Mouse (Mus musculus) embryonic stem cell, embryonic (primary cell): ENCODE measurements at regions not wholly inside any gene's neighbourhood (a gene's known extent, or its start where the extent isn't known, plus 50 kb on each side); places are given as distances from the start of the nearest gene placed in this dataset.

Experiments
- CTCF ChIA-PET, 4 experiments: fragments of 300-600 bp in 2 of 4; fragments of 350-600 bp in 2 of 4; sonication (Branson Sonifier 250); formaldehyde crosslinking; loops; one replicate each; lab custom pipeline; 2022; ENCODE audit warnings: inconsistent platforms in 2 of 4; lab: Charles Lee
- POLR2A ChIA-PET, 4 experiments: fragments of 300-600 bp in 2 of 4; fragments of 350-600 bp in 2 of 4; sonication (Branson Sonifier 250); formaldehyde crosslinking; loops; one replicate each; lab custom pipeline; 2022; ENCODE audit warnings: antibody characterized with exemption in 4 of 4, inconsistent platforms in 1 of 4; lab: Charles Lee

DNA sequence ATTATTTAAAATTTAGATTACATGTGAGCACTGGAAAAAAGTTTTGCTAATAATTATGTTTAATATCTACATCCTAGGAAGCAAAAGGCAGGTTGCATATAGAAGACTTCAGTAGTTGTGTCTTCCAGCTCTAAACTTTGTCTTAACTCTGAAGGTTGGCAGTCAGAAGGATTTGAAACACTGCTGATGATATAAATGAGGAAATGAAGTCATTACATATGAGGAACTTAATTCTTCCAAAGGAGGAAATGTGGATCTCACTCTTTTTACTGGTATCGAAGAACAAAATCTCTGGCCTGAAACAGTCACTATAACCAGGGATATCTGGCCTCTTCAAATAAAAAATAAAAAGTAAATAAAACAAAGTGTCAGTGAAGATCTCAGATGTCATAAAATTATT lies 173.1 kb downstream of the Calcrl start:
- ChIA-PET POLR2A (no interaction called here), CTCF (no interaction called here)

DNA sequence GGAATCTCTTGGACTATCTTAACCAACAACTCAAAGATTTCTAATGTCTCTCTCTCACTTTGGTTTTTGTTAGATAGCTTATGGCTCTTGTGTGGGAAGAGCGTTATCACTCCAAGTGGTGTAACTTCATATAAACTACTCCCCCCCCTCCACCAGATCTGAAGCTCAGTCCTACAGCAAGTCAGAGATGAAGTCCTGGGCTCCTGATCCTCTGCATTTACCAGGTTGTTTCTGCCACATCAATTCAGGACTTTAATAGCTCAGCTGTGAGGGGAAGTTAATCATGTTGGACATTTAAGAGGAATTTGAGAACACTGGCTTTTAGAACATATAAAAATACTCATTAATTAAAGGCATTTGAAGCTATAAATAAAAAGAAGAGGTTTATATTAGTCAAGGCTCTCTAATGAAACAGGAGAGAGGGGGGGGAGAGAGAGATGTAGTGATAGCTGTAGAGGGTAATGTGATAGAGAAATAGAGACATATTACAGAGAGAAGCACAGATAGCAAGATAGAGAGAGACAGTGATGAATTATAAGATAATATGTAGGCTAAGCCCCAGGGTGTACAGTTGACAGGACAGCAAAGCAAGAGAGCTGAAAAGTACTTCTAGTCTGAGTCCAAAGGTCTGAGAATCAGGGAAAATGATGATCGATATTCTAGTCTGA lies 166.7 kb downstream of the Calcrl start:
- ChIA-PET POLR2A (no interaction called here), CTCF (no interaction called here)

DNA sequence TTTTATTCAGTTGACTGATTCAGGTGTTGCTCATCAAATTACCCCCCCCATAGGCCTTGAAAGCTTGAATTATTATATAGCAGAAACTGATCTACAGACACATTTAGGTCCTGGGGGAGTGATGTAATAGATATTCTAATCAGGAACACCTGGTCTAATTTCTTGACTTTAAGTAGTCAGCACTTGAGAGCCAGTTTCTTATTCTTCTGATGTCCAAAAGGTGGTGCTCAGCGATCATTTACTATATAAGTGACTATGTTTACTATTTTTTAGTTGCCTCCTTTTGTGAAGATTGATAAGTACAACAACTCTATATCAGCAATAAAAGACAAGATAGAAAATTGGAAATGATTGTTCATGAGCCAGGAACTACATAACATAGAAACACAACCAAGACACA lies 166.0 kb downstream of the Calcrl start:
- CTCF ChIA-PET: no interaction called here
- POLR2A ChIA-PET: no interaction called here

DNA sequence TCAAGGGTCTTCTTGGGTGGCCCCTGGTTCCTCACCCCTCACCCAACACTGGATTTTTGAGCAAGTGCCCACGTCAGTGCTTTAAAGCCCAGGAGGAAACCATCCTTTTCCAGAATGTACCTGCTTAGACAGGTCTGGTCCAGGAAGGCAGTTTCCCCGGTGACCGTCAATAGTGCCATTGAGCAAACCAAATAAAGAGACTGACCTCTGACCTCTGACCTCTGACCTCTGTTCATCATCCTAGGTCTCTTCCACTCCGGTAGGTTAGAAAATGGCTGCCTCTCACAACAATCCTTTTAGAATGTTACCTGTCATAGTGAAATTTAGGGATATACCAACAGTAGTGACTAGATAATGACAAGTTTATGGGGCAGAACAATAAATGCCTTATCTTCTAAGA lies 164.5 kb downstream of the Calcrl start:
- POLR2A ChIA-PET: no interaction called here
- CTCF ChIA-PET: no interaction called here

DNA sequence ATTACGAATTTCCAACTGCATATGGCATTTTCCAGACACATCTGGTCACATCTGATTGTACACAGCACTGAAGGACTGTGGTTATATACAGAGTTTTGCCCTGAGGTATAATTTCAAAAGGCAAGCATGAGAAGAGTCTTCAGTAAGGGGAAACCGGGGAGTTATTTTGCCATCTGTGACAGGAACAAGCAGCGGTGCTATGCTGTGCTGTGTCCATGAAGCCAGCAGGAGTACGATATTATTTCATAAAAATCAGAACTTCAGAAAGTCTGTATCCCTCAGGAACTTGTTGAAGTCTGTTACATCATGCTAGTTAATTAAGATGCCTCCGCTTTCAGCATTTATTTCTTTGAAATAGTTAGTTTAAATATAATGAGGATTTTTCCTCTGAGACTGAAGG lies 163.7 kb downstream of the Calcrl start:
- ChIA-PET CTCF (no interaction called here), POLR2A (no interaction called here)

DNA sequence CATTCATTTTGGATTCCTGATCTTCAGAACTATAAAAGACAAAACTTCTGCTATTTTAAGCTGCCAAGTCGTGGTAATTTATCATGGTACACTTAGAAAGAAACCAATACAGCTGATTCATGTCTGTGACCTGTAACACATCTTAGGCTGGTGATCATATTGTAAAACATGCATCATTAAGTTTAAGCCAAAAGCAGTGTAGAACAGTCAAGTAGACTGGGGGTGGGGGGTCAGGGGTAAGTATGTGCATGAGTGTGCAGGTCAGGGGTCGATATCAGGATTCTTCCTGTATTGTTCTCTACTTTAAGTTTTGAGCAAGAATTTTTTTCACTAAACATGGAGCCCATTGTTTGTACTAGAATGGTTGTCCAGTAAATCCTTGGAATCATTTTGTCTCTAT lies 160.7 kb downstream of the Calcrl start:
- ChIA-PET CTCF (no interaction called here), POLR2A (interaction anchor here in 1 of 4 experiments (0.6 kb wide), 1 partner anchor 122 kb away, joined by 3 read pairs; no protein-coding TSS in a partner anchor)

DNA sequence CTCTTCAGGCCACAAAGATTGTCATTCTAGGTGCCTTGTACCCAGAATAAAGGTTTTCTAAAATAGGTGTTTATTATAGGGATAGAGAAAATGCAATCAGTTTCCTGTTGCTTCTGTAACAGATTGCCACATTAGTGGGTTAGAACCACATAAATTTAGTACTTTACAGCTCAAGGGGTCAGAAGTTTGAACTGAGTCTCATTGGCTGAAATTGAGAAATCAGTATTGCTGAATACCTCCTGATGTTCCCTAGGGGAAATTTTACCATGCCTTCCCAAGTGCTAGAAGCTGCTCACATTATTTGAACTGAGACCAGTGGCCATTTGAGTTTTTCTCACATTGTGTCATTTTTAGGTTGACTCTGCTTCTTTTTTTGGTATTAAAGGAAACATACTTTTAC lies 160.2 kb downstream of the Calcrl start:
- CTCF ChIA-PET: no interaction called here
- POLR2A ChIA-PET: interaction anchor here in 2 of 4 experiments (0.6 to 0.7 kb wide), 2 partner anchors 17 to 122 kb away, joined by 3 read pairs; no protein-coding TSS in a partner anchor

DNA sequence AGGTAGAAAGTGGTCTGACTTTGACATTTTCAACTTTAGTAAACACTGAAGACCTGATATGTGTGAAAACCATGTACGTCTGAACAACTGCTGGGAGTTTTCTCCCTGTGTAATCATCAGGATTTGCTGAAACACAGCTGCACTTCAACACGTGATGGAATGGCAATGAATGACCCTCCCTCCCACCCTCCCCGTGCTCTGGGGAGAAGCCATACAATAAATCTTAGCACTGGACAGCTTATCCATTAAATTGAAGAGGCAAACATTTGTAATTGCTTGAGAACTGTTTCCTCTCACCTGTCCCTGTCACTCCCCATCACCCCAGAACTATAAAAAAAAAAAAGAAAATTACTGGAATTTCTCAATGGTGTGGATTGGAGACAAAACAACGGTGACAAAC lies 159.1 kb downstream of the Calcrl start:
- POLR2A ChIA-PET: no interaction called here

DNA sequence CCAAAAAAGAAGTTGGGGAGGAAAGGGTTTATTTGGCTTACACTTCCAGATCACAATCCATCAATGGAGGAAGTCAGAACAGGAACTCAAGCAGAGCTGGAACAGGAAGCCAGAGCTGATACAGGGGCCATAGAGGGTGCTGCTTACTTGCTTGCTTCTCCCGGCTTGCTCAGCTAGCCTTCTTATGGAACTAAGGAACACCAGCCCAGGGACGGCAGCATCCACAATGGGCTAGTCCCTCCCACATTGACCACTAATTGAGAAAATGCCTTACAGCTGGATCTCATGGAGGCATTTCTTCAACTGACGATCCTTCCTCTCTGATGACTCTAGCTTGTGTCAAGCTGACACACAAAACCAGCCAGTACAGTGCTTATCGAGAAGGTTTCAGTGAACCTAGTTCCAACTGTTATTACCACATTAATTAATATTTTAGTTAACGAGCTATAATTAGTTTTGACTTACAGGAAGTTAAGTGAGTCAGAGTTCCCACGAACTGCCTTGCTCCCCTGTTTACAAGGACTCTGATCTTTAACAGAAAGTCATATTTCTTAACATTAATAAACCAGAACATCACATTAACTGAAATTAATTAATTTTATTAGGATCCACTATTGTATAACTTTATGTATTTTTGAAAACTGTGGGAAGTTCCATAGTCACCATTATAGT lies 158.2 kb downstream of the Calcrl start:
- ChIA-PET POLR2A (no interaction called here), CTCF (interaction anchor here in 1 of 4 experiments (0.5 kb wide), 1 partner anchor 456 kb away, joined by 3 read pairs; no protein-coding TSS in a partner anchor)

More for the DNA sequence above, 159.1 kb downstream of the Calcrl start:
- CTCF ChIA-PET: interaction anchor here in 1 of 4 experiments (0.5 kb wide), 1 partner anchor 455 kb away, joined by 3 read pairs; no protein-coding TSS in a partner anchor

DNA sequence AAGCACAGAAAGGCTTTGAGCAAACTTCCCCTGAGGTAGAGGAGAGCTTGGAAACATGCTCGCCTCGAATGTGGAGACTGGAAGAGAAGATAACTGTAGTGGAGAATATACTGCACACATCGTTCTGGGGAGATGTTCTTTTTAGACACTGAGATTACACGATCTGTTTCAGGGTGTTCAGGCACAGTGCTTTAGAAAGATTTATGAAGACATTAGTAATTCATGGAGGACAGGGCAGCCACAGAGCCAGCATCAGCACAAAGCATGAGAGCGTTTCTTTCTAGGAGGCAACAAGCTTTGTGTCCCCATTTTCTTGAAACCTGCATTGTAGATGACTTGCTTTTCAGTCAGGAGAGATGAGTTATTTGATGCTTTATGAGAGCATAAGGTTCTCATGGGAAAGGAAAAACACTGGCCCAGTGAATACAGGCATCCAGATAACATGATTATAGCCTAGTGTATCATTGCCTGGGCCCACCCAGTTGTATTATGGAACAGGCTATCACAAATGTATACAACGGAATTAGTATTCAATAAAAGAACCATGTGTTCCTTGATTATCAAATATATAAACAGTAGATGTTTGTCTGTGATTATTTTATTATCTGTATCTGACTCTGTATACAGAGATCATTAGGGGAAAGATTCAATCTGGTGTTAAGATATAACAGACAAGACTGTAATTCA lies 151.0 kb downstream of the Calcrl start:
- POLR2A ChIA-PET: no interaction called here
- CTCF ChIA-PET: no interaction called here

DNA sequence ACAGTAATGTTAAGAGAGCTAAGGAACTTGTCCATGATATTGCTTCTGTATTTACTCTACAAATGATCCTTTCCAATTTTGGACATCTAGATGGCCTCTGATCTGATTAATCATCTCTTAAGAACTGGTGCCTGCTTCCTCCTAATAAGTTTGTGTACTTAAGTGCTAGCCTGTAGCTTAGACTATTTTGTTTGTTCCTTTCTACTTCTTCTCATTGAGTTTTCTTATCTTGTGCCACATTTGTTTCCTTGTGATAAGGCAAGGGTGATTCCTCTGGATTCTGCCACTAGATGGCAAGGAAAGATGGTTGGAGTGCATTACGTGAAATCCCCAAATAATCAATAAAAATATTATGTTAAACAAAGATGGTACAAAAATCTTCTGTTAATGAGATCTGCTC lies 148.0 kb downstream of the Calcrl start:
- POLR2A ChIA-PET: no interaction called here
- CTCF ChIA-PET: no interaction called here
